Mouse (Mus musculus) urinary bladder, postnatal 25 days (tissue): ENCODE measurements at regions not wholly inside any gene's neighbourhood (a gene's known extent, or its start where the extent isn't known, plus 50 kb on each side); places are given as distances from the start of the nearest gene placed in this dataset.
"Not testable (repeated sequence)": the region's sequence is repeated elsewhere in the genome, so short reads cannot be mapped to it uniquely, and the experiment has no call there.

Source experiments
- DNase-seq: peaks from one replicate; pipeline ENCODE4 v3.0.0; 2022; ENCODE audit warnings: low spot score

DNA sequence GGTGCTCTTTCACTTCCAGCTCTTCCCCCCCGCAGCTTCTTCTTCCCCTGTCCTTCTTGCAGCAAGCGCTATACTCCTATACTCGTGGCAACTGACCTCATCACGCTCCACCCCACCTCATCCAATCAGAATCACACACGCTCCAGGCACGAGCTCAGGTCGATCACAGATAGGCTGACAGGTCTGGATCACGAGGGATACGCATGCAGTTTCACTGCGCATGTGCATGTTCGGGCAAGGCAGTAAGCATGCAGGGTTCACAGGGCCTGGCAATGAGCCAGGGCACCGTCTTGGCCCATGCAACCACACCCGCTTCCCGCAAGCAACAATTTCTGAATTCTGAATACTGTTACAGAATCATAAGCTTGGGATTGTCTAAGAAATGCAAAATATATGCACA is 701.9 kb downstream of the Trib2 start:
- DNase-seq: no peak

DNA sequence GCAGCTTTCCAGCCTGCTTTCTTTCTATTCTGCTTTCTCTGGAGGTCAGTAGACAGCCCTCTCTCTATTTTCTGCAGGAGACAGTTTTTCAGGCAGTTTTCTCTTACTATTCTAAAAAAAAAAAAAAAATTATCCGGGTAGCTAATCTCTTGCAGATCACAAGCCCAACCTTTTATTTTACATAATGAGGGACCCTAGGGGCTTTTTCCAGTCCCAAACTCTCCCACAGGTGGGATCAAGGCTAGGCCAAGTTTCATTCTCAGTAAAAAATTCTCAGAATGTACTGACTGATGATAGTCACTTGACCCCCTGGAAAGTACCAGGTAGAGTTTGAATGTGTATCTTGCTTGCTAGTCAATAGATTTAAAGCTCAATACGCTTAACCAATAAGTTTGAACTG is 705.7 kb downstream of the Trib2 start:
- no peak for DNase-seq

DNA sequence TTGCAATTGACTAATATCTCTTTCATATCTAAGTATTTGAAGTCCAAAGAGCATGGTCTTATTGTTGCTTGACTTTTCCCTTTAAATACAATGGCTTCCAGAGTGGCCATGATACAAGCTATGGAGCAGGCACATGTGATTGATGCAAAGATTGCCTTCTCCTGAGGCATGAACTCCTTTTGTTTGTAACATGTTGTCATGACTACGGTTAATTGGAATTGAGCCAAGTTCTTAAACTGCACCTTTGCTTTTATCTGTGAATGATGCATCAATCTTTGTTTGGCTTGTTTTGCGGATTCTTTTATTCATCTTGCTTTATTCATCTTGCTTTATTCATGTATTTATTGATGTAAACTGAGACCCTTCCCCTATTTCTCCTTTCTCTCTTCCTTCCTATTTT is 711.8 kb downstream of the Trib2 start:
- DNase-seq: no peak

DNA sequence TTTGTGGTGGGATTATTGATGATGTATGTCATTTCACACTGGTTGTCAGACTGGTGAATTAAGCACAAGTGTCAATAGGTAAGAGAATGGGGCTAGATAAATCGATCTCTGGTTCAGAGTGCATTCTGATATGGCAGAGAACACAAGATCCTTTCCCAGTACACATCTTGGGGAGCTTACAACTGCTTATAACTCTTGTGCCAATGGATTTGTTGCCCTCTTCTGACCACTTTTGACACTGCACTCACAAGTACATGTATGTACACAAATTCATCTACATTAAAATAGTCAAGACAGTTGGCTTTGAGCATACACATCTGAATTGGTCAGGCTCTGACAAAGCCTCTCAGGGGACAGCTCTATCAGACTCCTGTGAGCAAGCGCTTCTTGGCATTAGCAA is 738.1 kb downstream of the Trib2 start:
- DNase-seq: no peak

DNA sequence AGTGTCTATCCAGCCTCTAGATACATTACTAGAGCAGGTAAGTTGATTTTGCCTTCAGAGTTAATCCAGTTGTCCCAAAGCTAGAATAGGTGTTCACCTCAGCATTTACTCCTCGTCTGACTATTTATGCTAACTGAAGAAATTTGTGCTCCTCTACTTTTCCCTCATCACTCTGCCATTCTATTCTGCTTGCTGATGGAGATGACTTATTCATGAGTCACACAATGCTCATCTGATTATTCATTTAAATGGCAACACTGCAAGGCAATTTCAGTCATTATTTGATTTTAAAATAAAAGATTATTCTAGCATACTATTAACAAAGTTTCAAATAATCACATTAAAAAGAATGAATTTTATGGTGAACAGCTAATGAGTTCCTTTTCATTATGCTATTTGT is 752.4 kb downstream of the Trib2 start:
- DNase-seq: no peak

DNA sequence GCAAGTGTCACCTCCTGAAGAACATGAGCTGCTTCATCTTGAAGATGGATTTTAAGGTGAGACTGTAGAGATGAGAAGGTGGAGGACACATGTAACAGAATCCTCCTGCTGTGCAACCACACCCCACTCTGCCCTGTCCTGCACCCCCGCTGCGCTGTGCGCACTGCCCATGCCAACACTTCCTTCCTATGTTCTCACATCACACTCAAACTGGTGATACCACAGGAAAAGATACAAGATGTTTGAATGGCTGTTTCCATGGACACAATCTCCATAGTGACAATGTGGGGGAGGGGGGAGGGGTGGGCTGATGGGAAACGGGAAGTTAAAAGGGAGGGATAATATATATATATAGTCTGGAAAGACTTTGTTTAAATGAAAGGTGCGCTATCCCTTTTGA is 765.3 kb downstream of the Trib2 start:
- no peak for DNase-seq

DNA sequence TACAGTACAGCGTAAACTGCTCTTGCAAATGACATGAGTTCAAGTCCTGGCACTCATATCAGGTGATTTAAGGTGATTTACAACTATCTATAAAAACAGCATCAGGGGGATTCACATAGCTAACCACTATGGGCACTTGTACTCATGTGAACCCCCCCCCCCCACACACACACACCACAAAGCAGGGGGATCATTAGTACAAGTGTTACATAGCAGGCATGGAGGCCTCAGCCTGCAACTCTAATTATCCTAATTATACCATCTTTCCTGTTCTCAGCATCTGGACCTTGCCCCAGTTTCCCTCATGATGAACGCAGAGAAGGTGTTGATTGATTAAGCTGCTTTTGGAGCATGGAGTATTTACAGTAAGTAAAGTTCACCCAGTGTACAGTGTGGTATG is 773.5 kb downstream of the Trib2 start:
- DNase-seq: no peak

DNA sequence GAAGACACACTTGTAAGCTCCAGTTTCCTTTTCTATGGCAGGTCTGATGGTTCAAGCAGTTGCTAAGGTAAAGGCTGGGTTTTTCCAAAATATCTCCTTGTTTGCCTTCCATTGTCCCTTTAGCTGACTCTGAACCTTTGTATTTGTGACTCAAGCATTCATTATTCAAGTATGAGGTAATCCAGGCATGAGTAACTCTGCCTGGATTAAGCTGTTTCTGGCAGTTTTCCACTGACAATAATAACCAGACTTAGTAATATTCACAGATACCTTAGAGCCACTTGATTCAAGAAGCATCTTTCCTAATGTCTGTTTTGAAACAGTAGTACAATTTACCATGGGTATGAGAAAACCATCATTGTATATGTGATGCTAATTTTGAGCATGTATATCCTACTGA is 805.6 kb downstream of the Trib2 start:
- DNase-seq: no peak

DNA sequence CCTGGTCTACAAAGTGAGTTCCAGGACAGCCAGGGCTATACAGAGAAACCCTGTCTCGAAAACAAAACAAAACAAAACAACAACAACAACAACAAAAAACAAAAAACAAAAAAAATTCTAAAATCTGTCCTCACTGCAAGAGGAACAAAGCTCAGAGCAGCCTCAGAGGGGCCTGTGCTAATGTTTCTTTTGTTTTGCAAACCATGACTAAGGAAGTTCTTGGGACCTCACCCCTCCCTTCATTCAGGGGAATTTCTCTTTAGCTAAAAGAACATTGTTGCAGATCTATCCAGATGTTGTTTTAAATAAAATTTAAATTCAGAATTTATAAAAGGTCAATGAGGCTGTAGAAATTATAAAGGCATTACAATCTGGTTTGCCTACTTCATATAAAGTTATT is 814.3 kb downstream of the Trib2 start:
- DNase-seq: not testable (repeated sequence)
